Mouse (Mus musculus) embryo, embryonic 9.5 days (tissue): Measurements from ENCODE around the gene Necap2.

Experiments used
- DNase-seq: peaks from one replicate; pipeline ENCODE4 v3.0.0-alpha.2; 2017; ENCODE audit errors: extremely low spot score

Gene Necap2

GRCm38 (mm10) chr4:141033606-141034549, 44.3 kb downstream of the Necap2 start:
- DNase-seq, result no peak

- DNase-seq, result peak; percentile 75
Measured at GRCm38 (mm10) chr4:141031733-141032132, 46.4 kb downstream of the Necap2 start.

- no peak for DNase-seq
Measured at GRCm38 (mm10) chr4:141030541-141031206, 47.5 kb downstream of the Necap2 start.

GRCm38 (mm10) chr4:141024992-141025391, 53.2 kb downstream of the Necap2 start:
- DNase-seq, result no peak

GRCm38 (mm10) chr4:141024052-141024451, 54.1 kb downstream of the Necap2 start:
- DNase-seq, result no peak

- no peak for DNase-seq
Measured at GRCm38 (mm10) chr4:141021614-141021929, 56.6 kb downstream of the Necap2 start.

GRCm38 (mm10) chr4:141020811-141021613, 57.1 kb downstream of the Necap2 start:
- DNase-seq, result peak; percentile 69

- DNase-seq, result no peak
Measured at GRCm38 (mm10) chr4:141020220-141020619, 57.9 kb downstream of the Necap2 start.

- no peak for DNase-seq
Measured at GRCm38 (mm10) chr4:141017657-141018436, 60.3 kb downstream of the Necap2 start.
